Mouse (Mus musculus) c-Kit-positive CD71-positive TER-119-positive erythroid progenitor cells, embryonic 14.5 days (primary cell): ENCODE measurements around the gene Vmn1r212.
"Not testable (repeated sequence)": the region's sequence is repeated elsewhere in the genome, so short reads cannot be mapped to it uniquely, and the experiment has no call there.

Experiments
- DNase-seq: peaks from one replicate; pipeline ENCODE4 v3.0.0-alpha.2; 2013; ENCODE audit warnings: low spot score

Vmn1r212 gene

GRCm38 (mm10) chr13:22884105-22884504 lies at the start of gene Vmn1r212:
Vmn1r212 (minus strand) TSS chr13:22884205.
- DNase-seq: no peak

GRCm38 (mm10) chr13:22879257-22879656 lies 4.7 kb downstream of the Vmn1r212 start:
- DNase-seq: no peak

DNA sequence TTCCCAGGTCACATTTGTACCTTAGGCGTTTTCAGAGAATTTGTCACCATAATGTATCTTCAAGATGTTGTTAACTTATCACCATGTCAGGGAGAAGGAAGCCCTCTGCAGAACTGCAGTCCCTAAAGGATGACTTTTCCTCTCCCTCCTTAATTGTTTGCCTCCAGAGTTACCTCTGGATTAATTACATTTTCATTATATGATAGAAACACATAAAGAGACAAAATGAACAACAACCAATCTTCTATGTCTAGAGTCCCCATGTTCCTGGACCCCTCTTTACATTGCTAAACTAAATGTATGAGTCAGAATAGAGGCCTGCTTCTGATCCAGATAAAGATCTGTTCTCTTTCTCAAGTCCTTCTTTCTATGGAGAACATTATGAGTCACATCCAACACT lies 26.5 kb downstream of the Vmn1r212 start, which contains the start of gene Vmn1r211:
Vmn1r211 (minus strand) TSS at position 101 of the 400 bp plus-strand sequence.
- no peak for DNase-seq

GRCm38 (mm10) chr13:22854760-22855159 lies 29.2 kb downstream of the Vmn1r212 start:
- no peak for DNase-seq

DNA sequence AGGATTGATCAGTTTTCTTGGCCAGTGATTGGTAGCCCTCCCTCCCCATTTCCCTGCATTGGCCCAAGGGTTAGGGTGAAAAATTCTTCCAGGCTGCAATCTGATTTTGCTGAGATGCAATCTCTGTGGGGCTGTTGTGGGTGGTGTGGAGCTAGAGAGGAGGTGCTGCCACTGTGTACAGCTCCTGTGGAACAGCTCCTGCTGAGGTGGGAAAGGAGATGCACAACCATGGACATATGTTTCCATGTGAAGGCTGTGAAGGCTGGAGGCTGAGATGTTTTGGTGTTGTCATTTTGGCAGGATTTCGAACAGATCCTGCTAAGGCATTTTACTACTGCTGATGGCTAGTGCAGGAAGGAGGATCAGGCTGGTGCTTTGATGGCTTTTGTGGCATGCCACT lies 37.2 kb downstream of the Vmn1r212 start:
- DNase-seq: no peak

DNA sequence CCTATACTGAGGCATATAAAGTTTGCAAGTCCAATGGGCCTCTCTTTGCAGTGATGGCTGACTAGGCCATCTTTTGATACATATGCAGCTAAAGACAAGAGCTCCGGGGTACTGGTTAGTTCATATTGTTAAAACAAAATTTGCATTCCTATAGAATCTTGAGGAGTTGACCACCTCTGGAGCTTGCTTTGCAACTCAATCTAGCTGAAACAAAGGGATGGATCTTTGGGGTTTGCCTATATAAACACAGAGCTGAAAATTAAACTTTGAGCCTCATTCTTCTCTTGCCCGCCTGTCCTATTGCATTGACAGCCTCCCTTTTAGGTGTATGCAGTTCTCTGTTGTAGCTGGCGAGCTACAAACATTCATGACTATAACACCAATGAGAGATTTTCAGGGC lies 39.7 kb downstream of the Vmn1r212 start:
- DNase-seq: not testable (repeated sequence)
